Mouse (Mus musculus): Measurements from ENCODE around the gene Add1. TPM values are rescaled to one million over a fixed set of nuclear protein-coding genes. Genes with fewer than 3 reads are reported as not detected.
"Not testable (repeated sequence)": the region's sequence is repeated elsewhere in the genome, so short reads cannot be mapped to it uniquely, and the experiment has no call there.

The Add1 gene
- polyA plus RNA-seq, 1 experiment from 2014 or later, result 182 TPM

- Histone ChIP-seq H3K9me3 (no peaks in the 10 kb centered on the region), H3K4me1 (peaks cover 66% of the 10 kb centered on the region), H3K27ac (peak overlapping the region; percentile 79), H3K27me3 (ENCODE audit: poor library complexity, severe bottlenecking) (no peaks in the 10 kb centered on the region), H3K36me3 (replicated peaks) (peaks cover 19% of the 10 kb centered on the region), H3K4me3 (no peak overlapping the region)
- 20% methylated on average over 5 of the region's 5 CpGs for WGBS
- DNase-seq (ENCODE audit: extremely low spot score, low spot score), result peak; percentile 27
These were observed 18.0 kb downstream of the Add1 start for GRCm38 (mm10) chr5:34591388-34592004.

GRCm38 (mm10) chr5:34592224-34592623, 18.8 kb downstream of the Add1 start:
- WGBS, result 72% methylated on average over 5 of the region's 5 CpGs
- peak overlapping the region; percentile 79 for H3K27ac ChIP-seq

GRCm38 (mm10) chr5:34592666-34593065, 19.2 kb downstream of the Add1 start:
- Histone ChIP-seq H3K27ac (peak overlapping the region; percentile 79), H3K27me3 (ENCODE audit: poor library complexity, severe bottlenecking) (no peaks in the 10 kb centered on the region), H3K4me3 (no peak overlapping the region), H3K4me1 (peaks cover 54% of the 10 kb centered on the region), H3K9me3 (no peaks in the 10 kb centered on the region), H3K36me3 (replicated peaks) (peaks cover 26% of the 10 kb centered on the region)
- DNase-seq (ENCODE audit: extremely low spot score, low spot score), result no peak
- WGBS, result 94% methylated on average over 6 of the region's 6 CpGs

More at GRCm38 (mm10) chr5:34592224-34592623, 18.8 kb downstream of the Add1 start:
- Histone ChIP-seq H3K36me3 (replicated peaks) (peaks cover 22% of the 10 kb centered on the region), H3K4me1 (peaks cover 59% of the 10 kb centered on the region)
- DNase-seq (ENCODE audit: extremely low spot score, low spot score); H3K4me3 ChIP-seq; H3K27me3 ChIP-seq (ENCODE audit: poor library complexity, severe bottlenecking); H3K9me3 ChIP-seq: not testable (repeated sequence)

GRCm38 (mm10) chr5:34593202-34593727, 19.8 kb downstream of the Add1 start:
- Histone ChIP-seq H3K4me3 (no peak overlapping the region), H3K27ac (peak overlapping the region; percentile 79; the same call in 1 of the 2 replicates), H3K9me3 (no peaks in the 10 kb centered on the region), H3K4me1 (peaks cover 51% of the 10 kb centered on the region), H3K27me3 (ENCODE audit: poor library complexity, severe bottlenecking) (no peaks in the 10 kb centered on the region), H3K36me3 (replicated peaks) (peaks cover 30% of the 10 kb centered on the region)
- WGBS, result 95% methylated on average over 9 of the region's 9 CpGs
- no peak for DNase-seq (ENCODE audit: extremely low spot score, low spot score)

- H3K36me3 ChIP-seq (replicated peaks), result peaks cover 81% of the 10 kb centered on the region
- no peak for DNase-seq (ENCODE audit: extremely low spot score, low spot score)
These were observed 31.1 kb downstream of the Add1 start for GRCm38 (mm10) chr5:34604576-34604975.

GRCm38 (mm10) chr5:34607100-34607880, 33.8 kb downstream of the Add1 start:
- no peaks in the 10 kb centered on the region for H3K9me3 ChIP-seq
- no peak overlapping the region for H3K27ac ChIP-seq
- DNase-seq (ENCODE audit: extremely low spot score, low spot score), result no peak
- WGBS, result 91% methylated on average over 8 of the region's 8 CpGs
- H3K4me1 ChIP-seq, result no peaks in the 10 kb centered on the region
- H3K36me3 ChIP-seq (replicated peaks), result peaks cover 80% of the 10 kb centered on the region
- no peak overlapping the region for H3K4me3 ChIP-seq
- no peaks in the 10 kb centered on the region for H3K27me3 ChIP-seq (ENCODE audit: poor library complexity, severe bottlenecking)

More at GRCm38 (mm10) chr5:34604576-34604975, 31.1 kb downstream of the Add1 start:
- H3K4me1 ChIP-seq, result no peaks in the 10 kb centered on the region
- H3K27ac ChIP-seq, result no peak overlapping the region
- no peak overlapping the region for H3K4me3 ChIP-seq
- no peaks in the 10 kb centered on the region for H3K9me3 ChIP-seq
- H3K27me3 ChIP-seq (ENCODE audit: poor library complexity, severe bottlenecking), result no peaks in the 10 kb centered on the region
- WGBS, result 94% methylated on average over 5 of the region's 5 CpGs

GRCm38 (mm10) chr5:34608226-34608625, 34.8 kb downstream of the Add1 start:
- Histone ChIP-seq H3K4me3 (no peak overlapping the region), H3K27me3 (ENCODE audit: poor library complexity, severe bottlenecking) (no peaks in the 10 kb centered on the region), H3K9me3 (no peaks in the 10 kb centered on the region), H3K4me1 (no peaks in the 10 kb centered on the region), H3K27ac (no peak overlapping the region), H3K36me3 (replicated peaks) (peaks cover 78% of the 10 kb centered on the region)
- DNase-seq (ENCODE audit: extremely low spot score, low spot score), result no peak
- 86% methylated on average over 3 of the region's 3 CpGs for WGBS

- no peaks in the 10 kb centered on the region for H3K9me3 ChIP-seq
- no peaks in the 10 kb centered on the region for H3K27me3 ChIP-seq (ENCODE audit: poor library complexity, severe bottlenecking)
- H3K27ac ChIP-seq, result no peak overlapping the region
- no peak overlapping the region for H3K4me3 ChIP-seq
- DNase-seq (ENCODE audit: extremely low spot score, low spot score), result no peak
- WGBS, result 96% methylated on average over 4 of the region's 4 CpGs
- H3K36me3 ChIP-seq (replicated peaks), result peaks cover 88% of the 10 kb centered on the region
- no peaks in the 10 kb centered on the region for H3K4me1 ChIP-seq
These were observed 36.5 kb downstream of the Add1 start for GRCm38 (mm10) chr5:34609966-34610365.

GRCm38 (mm10) chr5:34632996-34633395, 59.5 kb downstream of the Add1 start:
- Histone ChIP-seq H3K27me3 (ENCODE audit: poor library complexity, severe bottlenecking) (no peaks in the 10 kb centered on the region), H3K9me3 (no peaks in the 10 kb centered on the region), H3K4me3 (no peak overlapping the region), H3K36me3 (replicated peaks) (peaks cover 85% of the 10 kb centered on the region), H3K4me1 (peaks cover 31% of the 10 kb centered on the region), H3K27ac (no peak overlapping the region)
- no peak for DNase-seq (ENCODE audit: extremely low spot score, low spot score)
- 94% methylated on average over 2 of the region's 2 CpGs for WGBS

GRCm38 (mm10) chr5:34633641-34634040, 60.2 kb downstream of the Add1 start:
- Histone ChIP-seq H3K9me3 (no peaks in the 10 kb centered on the region), H3K36me3 (replicated peaks) (peaks cover 85% of the 10 kb centered on the region)

GRCm38 (mm10) chr5:34634746-34635400, 61.4 kb downstream of the Add1 start:
- Histone ChIP-seq H3K9me3 (no peaks in the 10 kb centered on the region), H3K4me3 (no peak overlapping the region), H3K36me3 (replicated peaks) (peaks cover 85% of the 10 kb centered on the region), H3K4me1 (peaks cover 31% of the 10 kb centered on the region), H3K27ac (no peak overlapping the region; the same call in 1 of the 2 replicates), H3K27me3 (ENCODE audit: poor library complexity, severe bottlenecking) (no peaks in the 10 kb centered on the region)
- DNase-seq (ENCODE audit: extremely low spot score, low spot score), result no peak
- 94% methylated on average over 13 of the region's 13 CpGs for WGBS

More at GRCm38 (mm10) chr5:34633641-34634040, 60.2 kb downstream of the Add1 start:
- Histone ChIP-seq H3K27me3 (ENCODE audit: poor library complexity, severe bottlenecking) (no peaks in the 10 kb centered on the region), H3K4me3 (no peak overlapping the region), H3K4me1 (peaks cover 31% of the 10 kb centered on the region), H3K27ac (no peak overlapping the region)
- DNase-seq (ENCODE audit: extremely low spot score, low spot score), result no peak
- 83% methylated on average over 4 of the region's 4 CpGs for WGBS

GRCm38 (mm10) chr5:34635665-34636192, 62.3 kb downstream of the Add1 start:
- Histone ChIP-seq H3K36me3 (replicated peaks) (peaks cover 85% of the 10 kb centered on the region), H3K27ac (peak overlapping the region; percentile 90), H3K4me1 (peaks cover 31% of the 10 kb centered on the region), H3K27me3 (ENCODE audit: poor library complexity, severe bottlenecking) (no peaks in the 10 kb centered on the region), H3K4me3 (peak overlapping the region; percentile 65), H3K9me3 (no peaks in the 10 kb centered on the region)
- WGBS, result 64% methylated on average over 10 of the region's 10 CpGs
- DNase-seq (ENCODE audit: extremely low spot score, low spot score), result no peak

Data from forebrain, embryonic 10.5 days (tissue).